Mouse (Mus musculus): ENCODE results near the gene Add2.

Gene Add2

DNA sequence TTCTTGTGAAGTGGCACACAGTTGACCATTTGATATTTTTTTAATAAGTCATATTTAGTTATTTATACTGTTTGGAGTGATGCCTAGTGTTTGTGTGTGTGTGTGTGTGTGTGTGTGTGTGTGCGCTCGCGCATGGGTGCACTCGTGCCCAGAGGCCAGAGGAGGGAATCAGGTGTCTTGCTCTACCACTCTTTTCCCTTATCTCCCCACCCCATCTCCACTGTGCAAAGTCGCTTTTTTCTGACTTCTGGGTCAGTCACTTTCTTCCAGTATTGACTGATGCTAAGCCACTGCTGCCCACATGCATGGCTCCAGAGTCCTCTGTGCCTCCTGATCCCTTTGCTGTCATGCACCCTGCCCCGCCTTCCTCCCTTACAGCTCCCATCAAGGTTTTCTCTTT lies 112.8 kb downstream of the Add2 start:
- DNase-seq (ENCODE audit: low read depth): no peak

- DNase-seq (ENCODE audit: low read depth): peak; percentile 64
Measured at GRCm38 (mm10) chr6:86141820-86142219, 113.3 kb downstream of the Add2 start.

- no peak for DNase-seq (ENCODE audit: low read depth)
Measured at GRCm38 (mm10) chr6:86144986-86145385, 116.5 kb downstream of the Add2 start.

GRCm38 (mm10) chr6:86148518-86148917 lies 120.0 kb downstream of the Add2 start:
- peak; percentile 77 for DNase-seq (ENCODE audit: low read depth)

GRCm38 (mm10) chr6:86149001-86149400 lies 120.5 kb downstream of the Add2 start:
- DNase-seq (ENCODE audit: low read depth): no peak

- no peak for DNase-seq (ENCODE audit: low read depth)
Measured at GRCm38 (mm10) chr6:86152676-86153075, 124.2 kb downstream of the Add2 start.

- DNase-seq (ENCODE audit: low read depth): no peak
Measured at GRCm38 (mm10) chr6:86153436-86153990, 125.0 kb downstream of the Add2 start.

DNA sequence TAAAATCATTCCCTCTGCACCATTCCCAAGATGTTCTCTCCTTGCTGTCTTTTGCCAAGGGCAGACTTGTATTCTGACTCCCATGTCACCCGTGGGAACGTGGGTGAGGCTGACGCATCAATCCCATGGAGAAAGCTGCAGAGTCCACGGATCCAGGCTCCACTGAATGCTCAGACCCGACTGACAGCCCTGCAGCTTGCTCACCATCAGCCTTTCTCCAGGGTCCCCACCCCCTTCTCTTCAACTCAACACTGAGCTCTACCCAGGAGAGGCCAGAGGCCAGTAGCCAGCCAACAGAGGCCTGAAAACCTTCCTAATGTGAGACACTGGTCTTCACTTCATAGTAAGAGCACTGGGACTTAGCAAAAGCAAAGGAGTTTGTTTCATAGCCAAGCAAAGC lies 125.5 kb downstream of the Add2 start:
- DNase-seq (ENCODE audit: low read depth): no peak

- DNase-seq (ENCODE audit: low read depth): no peak
Measured at GRCm38 (mm10) chr6:86154481-86154880, 126.0 kb downstream of the Add2 start.

- peak; percentile 29 for DNase-seq (ENCODE audit: low read depth)
Measured at GRCm38 (mm10) chr6:86157253-86158234, 129.1 kb downstream of the Add2 start.

GRCm38 (mm10) chr6:86160878-86161277 lies 132.4 kb downstream of the Add2 start:
- no peak for DNase-seq (ENCODE audit: low read depth)

DNA sequence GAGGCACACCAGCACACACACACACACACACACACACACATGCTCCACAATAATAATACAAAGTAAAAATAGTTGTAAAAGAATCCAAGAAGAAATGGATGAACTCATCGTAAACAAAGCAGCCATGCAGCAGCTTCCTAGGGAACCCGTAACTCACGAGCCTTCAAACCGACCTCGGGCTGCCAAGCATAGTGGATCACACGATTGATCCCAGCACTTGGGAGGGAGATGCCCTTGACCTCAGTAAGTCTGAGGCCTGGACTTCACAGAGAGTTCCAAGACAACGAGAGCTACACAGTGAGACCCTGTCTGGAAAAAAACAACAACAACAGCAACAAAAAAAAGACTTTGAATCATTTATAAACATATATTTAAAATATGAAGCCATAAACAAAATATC lies 133.1 kb downstream of the Add2 start:
- DNase-seq (ENCODE audit: low read depth): no peak

GRCm38 (mm10) chr6:86164028-86164427 lies 135.5 kb downstream of the Add2 start:
- DNase-seq (ENCODE audit: low read depth): no peak

- no peak for DNase-seq (ENCODE audit: low read depth)
Measured at GRCm38 (mm10) chr6:86166426-86166825, 137.9 kb downstream of the Add2 start.

DNA sequence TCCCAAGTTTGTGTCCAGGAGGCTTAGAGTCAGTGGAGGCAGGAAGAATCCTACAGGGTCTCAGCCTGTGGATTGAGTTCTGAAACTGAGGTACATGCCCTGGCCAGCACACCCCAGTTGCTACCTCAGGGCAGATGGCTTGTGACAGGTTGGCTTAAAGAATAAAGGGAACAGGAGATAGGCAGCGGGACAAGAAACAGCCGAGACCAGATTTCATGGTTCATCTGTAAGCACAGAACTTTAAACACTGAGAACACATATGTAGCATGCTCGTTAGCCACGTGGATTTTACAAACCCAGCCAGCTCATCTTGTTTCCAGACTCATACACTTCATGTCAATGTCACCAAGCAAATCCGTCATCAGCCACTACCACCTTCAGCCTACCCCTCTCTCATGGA lies 139.4 kb downstream of the Add2 start:
- no peak for DNase-seq (ENCODE audit: low read depth)

GRCm38 (mm10) chr6:86169166-86169565 lies 140.7 kb downstream of the Add2 start:
- no peak for DNase-seq (ENCODE audit: low read depth)

Measured in induced T-regulatory cell, adult 2 months (primary cell).